Mouse (Mus musculus) neural tube, embryonic 13.5 days (tissue): ENCODE data around the gene Enah. TPM values are rescaled to one million over a fixed set of nuclear protein-coding genes. Genes with fewer than 3 reads are reported as not detected.

Source experiments
- ATAC-seq: fragments of 200-750 bp; cut with Nextera tagmentation; 2 replicates; pipeline ENCODE4 v1.8.0; 2017; ENCODE audit warnings: low read depth, mild to moderate bottlenecking, moderate TSS enrichment, moderate library complexity
- H3K27ac ChIP-seq: fragments of 300-500 bp; sonication (generic); replicated peaks from 2 replicates; pipeline ENCODE4 v1.5.1; 2015; ENCODE audit warnings: moderate library complexity, mild to moderate bottlenecking, inconsistent platforms
- H3K27me3 ChIP-seq: fragments of 300-500 bp; sonication (generic); 2 replicates; pipeline ENCODE4 v1.6.1; 2015; ENCODE audit warnings: mild to moderate bottlenecking, inconsistent platforms
- H3K36me3 ChIP-seq: fragments of 300-500 bp; sonication (generic); 2 replicates; pipeline ENCODE4 v1.6.1; 2015; ENCODE audit warnings: mild to moderate bottlenecking, inconsistent platforms
- H3K4me1 ChIP-seq: fragments of 300-500 bp; sonication (generic); replicated peaks from 2 replicates; pipeline ENCODE4 v1.6.1; 2015; ENCODE audit warnings: inconsistent platforms
- H3K4me2 ChIP-seq: fragments of 300-500 bp; sonication (generic); 2 replicates; pipeline ENCODE4 v1.6.1; 2015; ENCODE audit warnings: inconsistent platforms, mild to moderate bottlenecking, moderate library complexity
- H3K4me3 ChIP-seq: fragments of 300-500 bp; sonication (generic); 2 replicates; pipeline ENCODE4 v1.5.1; 2015; ENCODE audit warnings: mild to moderate bottlenecking, inconsistent platforms
- H3K9ac ChIP-seq: fragments of 300-500 bp; sonication (generic); 2 replicates; pipeline ENCODE4 v1.6.1; 2015; ENCODE audit warnings: moderate library complexity, mild to moderate bottlenecking, inconsistent platforms
- H3K9me3 ChIP-seq: fragments of 300-500 bp; sonication (generic); 2 replicates; pipeline ENCODE4 v1.6.1; 2016; ENCODE audit warnings: inconsistent platforms
- WGBS: fragments of 180-500 bp; shearing (Covaris S2); methylation state at CpG from one replicate; pipeline ENCODE4 v1.1.7; 2015; 5-methylcytosine and 5-hydroxymethylcytosine counted together
- polyA plus RNA-seq: library from polyadenylated mRNA; unstranded; fragments of >200 nt; fragmentation: Nextera tagmentation; extraction: Ambion mirVana; gene quantifications from 2 replicates; pipeline ENCODE4 v1.2.1, GENCODE M21; 2015

Gene Enah
- polyA plus RNA-seq, 1 experiment from 2014 or later = 35.6 TPM

DNA sequence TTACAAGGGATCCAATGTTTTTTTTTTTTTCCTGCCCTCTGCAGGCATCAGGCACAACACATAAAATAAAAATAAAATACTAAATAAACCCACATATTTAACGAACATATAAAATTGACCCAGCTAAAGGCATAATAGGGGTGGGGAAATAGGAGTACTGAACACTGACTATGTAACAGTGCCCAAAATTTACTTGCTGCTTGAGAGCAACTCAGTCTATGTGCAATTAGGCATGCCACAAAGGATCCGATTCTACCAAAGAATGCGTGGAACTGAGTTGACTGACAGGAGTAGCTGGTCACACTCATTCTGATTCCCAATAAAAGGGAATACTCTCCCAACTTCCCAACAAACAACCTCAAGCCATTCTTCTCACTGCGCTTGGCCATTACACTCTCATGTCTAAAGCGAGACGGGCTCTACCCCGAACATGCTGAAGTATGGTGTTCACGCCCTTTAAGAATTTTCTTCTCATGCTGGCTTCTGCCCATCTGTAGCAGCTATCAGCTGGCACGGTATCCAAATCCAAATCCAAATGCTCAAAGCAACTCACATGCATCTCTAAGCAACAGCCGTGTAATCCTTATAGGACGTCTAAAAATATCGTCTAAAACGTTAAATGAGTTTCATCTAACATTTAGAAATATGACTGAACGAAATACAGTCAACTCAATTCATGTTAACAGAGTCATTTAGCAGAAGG, 39.6 kb downstream of the Enah start:
- Histone ChIP-seq H3K4me3 (no peak overlapping the region), H3K9ac (no peak overlapping the region), H3K36me3 (peaks cover 3% of the 10 kb centered on the region), H3K9me3 (no peaks in the 10 kb centered on the region), H3K4me1 (peaks cover 14% of the 10 kb centered on the region), H3K4me2 (no peak overlapping the region), H3K27me3 (no peaks in the 10 kb centered on the region), H3K27ac (no peak overlapping the region)
- no peak for ATAC-seq
- WGBS = 85% methylated on average over 14 of the region's 14 CpGs

DNA sequence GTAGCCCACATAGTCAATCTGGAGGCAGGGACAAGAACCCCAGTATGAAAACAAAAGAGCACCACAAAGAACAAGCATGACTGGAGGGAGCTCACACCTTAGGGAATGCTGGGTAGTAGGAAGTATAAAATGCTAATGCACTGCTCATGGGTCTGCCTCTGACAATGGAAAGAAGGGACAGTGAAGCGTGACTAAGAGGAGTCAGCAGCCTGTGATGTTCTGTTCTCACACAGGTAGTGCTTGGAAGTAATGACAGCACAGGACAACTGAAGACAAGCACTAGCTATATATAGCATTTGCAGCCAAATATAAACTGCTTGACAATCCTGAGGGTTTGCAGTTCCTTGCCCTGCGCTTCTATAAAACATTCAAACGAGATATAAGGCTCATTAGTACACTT, 44.3 kb downstream of the Enah start:
- H3K4me1 ChIP-seq = peaks cover 33% of the 10 kb centered on the region
- ATAC-seq = peak; percentile 37; the same call in 1 of the 2 replicates
- no peak overlapping the region for H3K27ac ChIP-seq
- no peaks in the 10 kb centered on the region for H3K27me3 ChIP-seq
- no peak overlapping the region for H3K4me3 ChIP-seq
- WGBS = 74% methylated on average over 3 of the region's 3 CpGs
- no peaks in the 10 kb centered on the region for H3K9me3 ChIP-seq
- no peaks in the 10 kb centered on the region for H3K36me3 ChIP-seq
- H3K9ac ChIP-seq = no peak overlapping the region
- H3K4me2 ChIP-seq = no peak overlapping the region

DNA sequence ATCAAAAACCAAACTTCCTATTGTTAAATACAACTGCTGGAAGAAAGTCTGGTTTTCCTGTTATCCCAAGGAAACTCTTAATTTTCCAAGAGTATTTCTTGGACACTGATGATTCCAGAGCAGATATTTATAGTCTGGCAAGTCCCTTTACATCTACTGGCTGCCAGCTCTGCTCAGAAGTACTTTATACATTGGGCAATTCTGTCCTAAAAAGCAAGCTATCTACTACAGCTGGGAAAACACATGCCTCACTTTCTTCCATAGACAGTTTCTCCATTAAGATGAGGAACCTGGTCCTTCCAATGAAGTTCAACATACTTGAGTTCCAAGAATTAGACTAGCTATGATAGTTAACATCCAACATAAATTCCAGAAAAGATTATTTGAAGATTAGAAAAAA, 44.9 kb downstream of the Enah start:
- ATAC-seq = no peak
- Histone ChIP-seq H3K27me3 (no peaks in the 10 kb centered on the region), H3K9me3 (no peaks in the 10 kb centered on the region), H3K4me2 (no peak overlapping the region), H3K36me3 (no peaks in the 10 kb centered on the region), H3K4me3 (no peak overlapping the region), H3K4me1 (peaks cover 37% of the 10 kb centered on the region), H3K27ac (no peak overlapping the region), H3K9ac (no peak overlapping the region)

DNA sequence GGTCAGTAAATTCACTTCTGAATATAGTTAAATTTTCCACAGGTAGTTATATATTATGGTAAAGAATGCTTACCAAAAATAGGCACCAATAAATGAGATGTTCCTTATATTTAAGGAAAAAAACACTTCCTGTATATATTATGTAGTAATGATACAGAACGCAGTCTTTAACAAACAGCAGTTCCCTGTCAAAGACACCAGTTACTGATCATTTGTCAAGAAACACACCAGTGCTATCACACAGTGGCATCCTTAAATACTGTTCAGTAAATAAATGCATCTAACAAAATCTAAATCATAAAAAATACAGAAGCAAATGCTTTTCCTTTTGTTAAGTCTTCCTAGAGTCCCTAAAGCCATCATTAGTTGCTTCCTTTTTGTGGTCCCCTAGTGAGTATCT, 54.5 kb downstream of the Enah start:
- Histone ChIP-seq H3K27me3 (no peaks in the 10 kb centered on the region), H3K36me3 (peaks cover 6% of the 10 kb centered on the region), H3K4me2 (no peak overlapping the region), H3K27ac (0 out of 2 replicates have a peak overlapping the region, but pooled peaks have one; percentile 23), H3K4me1 (peaks cover 48% of the 10 kb centered on the region), H3K9me3 (no peaks in the 10 kb centered on the region), H3K4me3 (no peak overlapping the region), H3K9ac (no peak overlapping the region)
- no peak for ATAC-seq
- WGBS = 95% methylated on average over 1 of the region's 1 CpGs

DNA sequence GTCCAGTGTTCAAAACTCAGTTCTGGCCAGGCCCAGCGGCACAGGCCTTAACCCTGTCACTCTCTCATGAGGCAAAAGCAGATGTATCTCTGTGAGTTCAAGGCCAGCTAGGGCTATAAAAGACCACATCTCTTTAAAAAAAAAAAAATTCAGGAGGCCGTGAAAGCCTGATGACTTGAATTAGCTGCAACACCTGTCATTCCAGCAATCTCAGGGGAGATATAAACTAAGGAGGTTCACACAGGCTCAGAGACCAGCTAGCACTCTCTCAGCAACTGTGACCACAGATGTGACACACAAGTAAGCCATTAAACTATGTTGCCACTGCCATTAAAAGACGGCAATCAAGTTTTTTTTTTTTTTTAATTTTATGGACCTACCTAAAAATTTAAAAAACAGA, 56.0 kb downstream of the Enah start:
- Histone ChIP-seq H3K27ac (no peak overlapping the region), H3K36me3 (peaks cover 6% of the 10 kb centered on the region), H3K27me3 (no peaks in the 10 kb centered on the region), H3K4me2 (no peak overlapping the region), H3K9me3 (no peaks in the 10 kb centered on the region), H3K4me1 (peaks cover 44% of the 10 kb centered on the region), H3K9ac (no peak overlapping the region), H3K4me3 (no peak overlapping the region)
- no peak for ATAC-seq
- WGBS = 37% methylated on average over 3 of the region's 3 CpGs

DNA sequence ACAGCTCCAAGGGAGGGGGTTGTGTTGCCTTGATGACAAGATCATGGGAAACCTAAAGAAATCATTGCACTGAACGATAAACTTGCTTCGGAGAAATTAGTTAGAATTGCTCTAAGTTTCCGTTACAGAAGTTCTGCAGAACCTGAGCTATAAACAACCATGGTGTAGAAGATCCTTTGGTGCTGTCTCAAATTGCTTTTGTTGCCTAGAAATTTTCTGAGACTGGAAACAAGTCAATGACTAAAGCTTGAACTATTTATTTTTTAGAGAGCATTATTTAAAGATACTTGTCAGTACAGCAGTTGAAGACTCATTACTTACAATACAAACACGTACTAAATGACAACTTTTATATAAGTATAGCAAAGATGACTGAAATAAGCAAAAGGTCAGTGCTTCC, 56.4 kb downstream of the Enah start:
- no peak for ATAC-seq
- WGBS = 94% methylated on average over 4 of the region's 4 CpGs

DNA sequence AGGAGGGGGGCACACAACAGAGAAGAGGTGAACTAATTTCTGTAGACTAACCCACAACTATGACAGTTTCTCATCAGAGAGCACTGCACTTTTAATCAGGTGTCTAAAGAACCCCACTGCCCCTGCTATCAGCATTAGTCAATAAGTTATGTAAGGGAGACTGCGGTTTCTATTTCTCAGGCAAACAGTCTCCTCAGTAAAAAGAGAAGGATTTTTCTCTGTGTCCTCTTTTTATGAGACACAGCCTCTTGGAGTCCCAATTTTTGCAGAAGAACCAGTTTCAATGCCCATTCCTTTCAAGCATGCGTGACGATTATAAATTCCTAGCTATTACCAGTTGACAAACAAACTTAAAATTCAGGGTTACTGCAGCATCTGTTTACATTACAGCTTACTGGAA, 59.4 kb downstream of the Enah start:
- Histone ChIP-seq H3K4me1 (peaks cover 13% of the 10 kb centered on the region), H3K9ac (no peak overlapping the region), H3K36me3 (peaks cover 11% of the 10 kb centered on the region), H3K4me2 (no peak overlapping the region), H3K9me3 (no peaks in the 10 kb centered on the region), H3K27ac (no peak overlapping the region), H3K27me3 (no peaks in the 10 kb centered on the region), H3K4me3 (no peak overlapping the region)
- ATAC-seq = no peak
- WGBS = 93% methylated on average over 3 of the region's 3 CpGs

More for the DNA sequence above, 56.4 kb downstream of the Enah start:
- Histone ChIP-seq H3K4me2 (no peak overlapping the region), H3K27me3 (no peaks in the 10 kb centered on the region), H3K4me3 (no peak overlapping the region), H3K36me3 (peaks cover 6% of the 10 kb centered on the region), H3K27ac (no peak overlapping the region), H3K9ac (no peak overlapping the region), H3K9me3 (no peaks in the 10 kb centered on the region), H3K4me1 (peaks cover 39% of the 10 kb centered on the region)

DNA sequence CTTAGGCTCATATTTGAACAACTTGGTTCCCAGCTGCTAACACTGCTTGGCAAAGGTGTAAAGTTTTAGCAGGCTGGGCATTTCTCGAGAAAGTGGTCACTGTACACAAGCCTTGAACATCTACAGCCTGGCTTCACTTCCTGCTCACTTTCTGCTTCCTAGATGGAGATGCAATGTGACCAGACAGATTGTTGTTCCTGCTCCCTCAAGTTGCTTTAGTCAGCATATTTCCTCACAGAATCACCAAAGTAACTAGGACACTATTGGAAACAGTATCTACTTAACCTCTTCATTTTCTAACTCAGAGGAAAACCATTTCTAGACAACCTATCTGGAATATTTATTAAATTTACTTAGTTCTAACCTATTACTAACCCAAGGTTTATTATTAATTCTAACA, 61.4 kb downstream of the Enah start:
- Histone ChIP-seq H3K4me2 (no peak overlapping the region), H3K36me3 (peaks cover 11% of the 10 kb centered on the region), H3K4me1 (no peaks in the 10 kb centered on the region), H3K27ac (no peak overlapping the region), H3K9ac (no peak overlapping the region), H3K27me3 (no peaks in the 10 kb centered on the region), H3K9me3 (no peaks in the 10 kb centered on the region), H3K4me3 (no peak overlapping the region)
- no peak for ATAC-seq
- 88% methylated on average over 1 of the region's 1 CpGs for WGBS

DNA sequence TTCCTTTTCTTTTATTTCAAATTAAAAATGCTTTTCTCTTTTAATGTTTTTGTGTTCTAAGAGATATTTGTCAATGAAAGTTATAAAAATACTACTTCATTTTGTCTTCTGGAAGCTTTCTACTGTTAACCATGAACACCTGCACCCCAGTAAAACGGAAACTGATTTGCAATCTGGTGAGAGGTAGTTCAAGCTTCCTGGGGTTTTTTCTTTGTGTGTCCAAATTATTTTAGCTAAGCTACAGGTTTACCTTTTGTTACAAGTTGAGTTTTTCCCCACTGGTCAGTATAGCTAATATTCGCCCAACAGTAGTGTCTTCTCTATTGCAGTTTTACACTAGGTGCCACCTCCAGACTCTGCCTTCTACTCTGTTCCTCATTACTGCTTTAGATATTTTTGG, 62.1 kb downstream of the Enah start:
- H3K27me3 ChIP-seq = no peaks in the 10 kb centered on the region
- no peaks in the 10 kb centered on the region for H3K4me1 ChIP-seq
- no peak overlapping the region for H3K27ac ChIP-seq
- no peak overlapping the region for H3K4me3 ChIP-seq
- ATAC-seq = no peak
- H3K4me2 ChIP-seq = no peak overlapping the region
- WGBS = 98% methylated on average over 2 of the region's 2 CpGs
- H3K9me3 ChIP-seq = no peaks in the 10 kb centered on the region
- no peak overlapping the region for H3K9ac ChIP-seq
- peaks cover 11% of the 10 kb centered on the region for H3K36me3 ChIP-seq

DNA sequence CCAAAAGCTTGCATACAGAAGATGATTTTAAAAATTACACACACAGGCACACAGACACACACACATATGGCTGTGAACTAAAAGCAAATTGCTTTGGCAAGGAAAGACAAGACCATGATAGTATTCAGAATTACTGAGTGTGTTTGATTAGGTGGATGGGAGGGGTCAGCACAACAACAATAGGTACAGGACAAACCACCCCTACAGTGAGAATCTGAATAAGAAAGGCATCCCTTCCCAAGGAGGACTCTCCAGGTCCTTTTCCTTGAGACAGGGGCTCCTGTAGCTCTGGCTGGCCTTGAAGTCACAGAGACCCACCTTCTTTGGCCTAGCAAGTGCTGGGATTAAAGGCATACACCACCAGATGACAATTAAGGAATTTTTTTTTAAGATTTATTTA, 66.2 kb downstream of the Enah start:
- no peaks in the 10 kb centered on the region for H3K27me3 ChIP-seq
- H3K4me2 ChIP-seq = no peak overlapping the region
- H3K4me3 ChIP-seq = no peak overlapping the region
- no peak overlapping the region for H3K27ac ChIP-seq
- no peaks in the 10 kb centered on the region for H3K9me3 ChIP-seq
- H3K36me3 ChIP-seq = peaks cover 12% of the 10 kb centered on the region
- ATAC-seq = no peak
- no peak overlapping the region for H3K9ac ChIP-seq
- H3K4me1 ChIP-seq = no peaks in the 10 kb centered on the region

DNA sequence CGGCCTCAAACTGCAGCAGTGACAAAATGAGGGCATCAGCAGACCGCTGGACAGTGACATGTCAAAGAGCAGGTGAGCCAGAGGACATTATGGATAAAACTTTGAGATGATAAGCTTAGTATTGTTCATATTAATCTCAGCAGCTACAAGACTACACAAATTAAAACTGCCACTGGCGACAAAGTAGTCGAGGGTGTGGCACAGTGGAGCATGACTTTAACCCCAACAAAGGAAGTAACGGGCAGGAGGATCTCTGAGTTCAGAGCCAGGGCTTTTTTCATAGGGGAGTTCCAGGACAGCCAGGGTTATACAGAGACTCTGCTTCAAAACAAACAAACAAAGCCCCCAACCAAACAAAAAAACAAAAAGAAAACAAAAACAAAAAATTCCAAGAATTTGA, 68.5 kb downstream of the Enah start:
- H3K27me3 ChIP-seq = no peaks in the 10 kb centered on the region
- no peaks in the 10 kb centered on the region for H3K4me1 ChIP-seq
- H3K4me2 ChIP-seq = no peak overlapping the region
- peaks cover 16% of the 10 kb centered on the region for H3K36me3 ChIP-seq
- no peak for ATAC-seq
- H3K27ac ChIP-seq = no peak overlapping the region
- H3K9ac ChIP-seq = no peak overlapping the region
- H3K9me3 ChIP-seq = no peaks in the 10 kb centered on the region
- no peak overlapping the region for H3K4me3 ChIP-seq
- WGBS = 85% methylated on average over 5 of the region's 5 CpGs

DNA sequence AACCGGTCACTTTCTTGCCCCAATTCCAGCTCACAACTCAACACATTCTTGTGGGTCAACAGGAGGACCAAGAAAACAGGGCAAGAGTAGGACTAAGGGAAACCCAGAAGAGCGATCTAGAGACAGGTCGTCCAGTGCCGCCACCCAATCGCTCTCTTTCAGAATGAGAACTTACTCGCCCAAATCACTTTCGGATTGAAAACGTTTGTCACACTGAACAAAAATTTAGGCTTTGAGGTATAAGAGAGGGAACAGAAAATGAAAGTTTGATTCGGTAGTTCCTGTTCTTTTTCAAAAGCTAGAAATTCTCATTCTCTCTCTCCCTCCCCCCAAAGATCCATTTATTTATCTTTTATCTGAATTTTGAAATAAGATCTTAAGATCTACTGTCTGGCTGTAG, 69.1 kb downstream of the Enah start:
- peaks cover 15% of the 10 kb centered on the region for H3K36me3 ChIP-seq
- H3K4me3 ChIP-seq = no peak overlapping the region
- no peak for ATAC-seq
- WGBS = 95% methylated on average over 9 of the region's 9 CpGs
- no peaks in the 10 kb centered on the region for H3K4me1 ChIP-seq
- H3K9me3 ChIP-seq = no peaks in the 10 kb centered on the region
- no peak overlapping the region for H3K27ac ChIP-seq
- H3K27me3 ChIP-seq = no peaks in the 10 kb centered on the region
- no peak overlapping the region for H3K4me2 ChIP-seq
- H3K9ac ChIP-seq = no peak overlapping the region

DNA sequence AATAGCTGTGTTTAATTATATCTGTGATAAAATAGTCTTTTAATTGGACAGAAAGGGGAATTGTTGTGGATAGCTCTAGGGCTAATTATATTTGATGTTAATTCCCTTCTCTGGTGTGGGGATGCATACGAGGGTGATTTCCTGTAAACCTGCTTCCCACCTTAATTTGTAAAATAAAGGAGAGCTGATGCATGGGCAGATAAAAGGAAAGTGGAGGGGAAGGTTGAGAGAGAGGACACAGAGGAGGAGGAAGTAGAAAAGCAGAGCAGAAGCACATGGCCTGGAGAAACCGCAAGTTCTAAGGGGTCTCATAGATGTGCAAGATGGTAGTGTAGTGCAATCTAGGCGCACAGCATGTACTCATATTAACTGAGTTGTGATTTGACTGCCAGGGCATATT, 71.6 kb downstream of the Enah start:
- Histone ChIP-seq H3K36me3 (peaks cover 12% of the 10 kb centered on the region; the same call in 1 of the 2 replicates), H3K4me2 (no peak overlapping the region), H3K4me3 (no peak overlapping the region), H3K9me3 (no peaks in the 10 kb centered on the region), H3K9ac (no peak overlapping the region), H3K27me3 (no peaks in the 10 kb centered on the region), H3K4me1 (no peaks in the 10 kb centered on the region), H3K27ac (no peak overlapping the region)
- no peak for ATAC-seq
- 77% methylated on average over 3 of the region's 3 CpGs for WGBS
